Mouse (Mus musculus): ENCODE data around the gene Ptprcap. TPM values are rescaled to one million over a fixed set of nuclear protein-coding genes. Genes with fewer than 3 reads are reported as not detected.

The Ptprcap gene
- polyA plus RNA-seq, 1 experiment, result not detected

GRCm38 (mm10) chr19:4183689-4184088, 30.3 kb downstream of the Ptprcap start:
- Histone ChIP-seq H3K4me3 (ENCODE audit: low read depth, low read length) (no peak overlapping the region), H3K27ac (ENCODE audit: insufficient read depth, low read length) (no peak overlapping the region), H3K9me3 (replicated peaks; ENCODE audit: control insufficient read depth, insufficient read depth, low read length, poor library complexity, severe bottlenecking) (no peaks in the 10 kb centered on the region), H3K27me3 (ENCODE audit: control insufficient read depth, insufficient read depth, low read length, poor library complexity, severe bottlenecking) (no peaks in the 10 kb centered on the region), H3K4me1 (ENCODE audit: control insufficient read depth, insufficient read depth, low read length) (peaks cover 3% of the 10 kb centered on the region), H3K9ac (ENCODE audit: low read depth, poor library complexity, severe bottlenecking) (no peak overlapping the region), H3K36me3 (ENCODE audit: control insufficient read depth, insufficient read depth, low read length, poor library complexity, severe bottlenecking) (no peaks in the 10 kb centered on the region)
- TF ChIP-seq CTCF (IDR thresholded peaks at IDR 0.05; ENCODE audit: low read depth, low read length), result no peak
- no peak for TF ChIP-seq POLR2A (IDR thresholded peaks at IDR 0.05; ENCODE audit: insufficient read depth, low read length)
- no peak for TF ChIP-seq EP300 (IDR thresholded peaks at IDR 0.05; ENCODE audit: insufficient read depth, low read depth, low read length)

- Histone ChIP-seq H3K4me1 (ENCODE audit: control insufficient read depth, insufficient read depth, low read length) (peaks cover 3% of the 10 kb centered on the region), H3K27ac (ENCODE audit: insufficient read depth, low read length) (no peak overlapping the region), H3K9me3 (replicated peaks; ENCODE audit: control insufficient read depth, insufficient read depth, low read length, poor library complexity, severe bottlenecking) (no peaks in the 10 kb centered on the region), H3K27me3 (ENCODE audit: control insufficient read depth, insufficient read depth, low read length, poor library complexity, severe bottlenecking) (no peaks in the 10 kb centered on the region), H3K4me3 (ENCODE audit: low read depth, low read length) (no peak overlapping the region), H3K36me3 (ENCODE audit: control insufficient read depth, insufficient read depth, low read length, poor library complexity, severe bottlenecking) (no peaks in the 10 kb centered on the region), H3K9ac (ENCODE audit: low read depth, poor library complexity, severe bottlenecking) (no peak overlapping the region)
- no peak for TF ChIP-seq POLR2A (IDR thresholded peaks at IDR 0.05; ENCODE audit: insufficient read depth, low read length)
- TF ChIP-seq EP300 (IDR thresholded peaks at IDR 0.05; ENCODE audit: insufficient read depth, low read depth, low read length), result no peak
- no peak for TF ChIP-seq CTCF (IDR thresholded peaks at IDR 0.05; ENCODE audit: low read depth, low read length)
Measured at GRCm38 (mm10) chr19:4184976-4185975, 31.9 kb downstream of the Ptprcap start.

GRCm38 (mm10) chr19:4187303-4187702, 33.9 kb downstream of the Ptprcap start:
- no peak overlapping the region for H3K9ac ChIP-seq (ENCODE audit: low read depth, poor library complexity, severe bottlenecking)
- no peak for TF ChIP-seq EP300 (IDR thresholded peaks at IDR 0.05; ENCODE audit: insufficient read depth, low read depth, low read length)
- no peak for TF ChIP-seq POLR2A (IDR thresholded peaks at IDR 0.05; ENCODE audit: insufficient read depth, low read length)
- no peak for TF ChIP-seq CTCF (IDR thresholded peaks at IDR 0.05; ENCODE audit: low read depth, low read length)
- H3K4me1 ChIP-seq (ENCODE audit: control insufficient read depth, insufficient read depth, low read length), result peaks cover 3% of the 10 kb centered on the region
- no peaks in the 10 kb centered on the region for H3K9me3 ChIP-seq (replicated peaks; ENCODE audit: control insufficient read depth, insufficient read depth, low read length, poor library complexity, severe bottlenecking)
- no peaks in the 10 kb centered on the region for H3K36me3 ChIP-seq (ENCODE audit: control insufficient read depth, insufficient read depth, low read length, poor library complexity, severe bottlenecking)
- H3K4me3 ChIP-seq (ENCODE audit: low read depth, low read length), result no peak overlapping the region
- no peak overlapping the region for H3K27ac ChIP-seq (ENCODE audit: insufficient read depth, low read length)
- no peaks in the 10 kb centered on the region for H3K27me3 ChIP-seq (ENCODE audit: control insufficient read depth, insufficient read depth, low read length, poor library complexity, severe bottlenecking)

- H3K4me1 ChIP-seq (ENCODE audit: control insufficient read depth, insufficient read depth, low read length), result peaks cover 3% of the 10 kb centered on the region
Measured at GRCm38 (mm10) chr19:4189051-4189620, 35.7 kb downstream of the Ptprcap start.

GRCm38 (mm10) chr19:4190831-4191334, 37.5 kb downstream of the Ptprcap start, which contains the start of gene Tbc1d10c:
Gene Tbc1d10c (minus strand): TSS chr19:4191284.
- Histone ChIP-seq H3K27ac (ENCODE audit: insufficient read depth, low read length) (peak within 1 kb of the TSS; percentile 88), H3K27me3 (ENCODE audit: control insufficient read depth, insufficient read depth, low read length, poor library complexity, severe bottlenecking) (no peaks in the 10 kb centered on the region), H3K9me3 (replicated peaks; ENCODE audit: control insufficient read depth, insufficient read depth, low read length, poor library complexity, severe bottlenecking) (no peaks in the 10 kb centered on the region), H3K36me3 (ENCODE audit: control insufficient read depth, insufficient read depth, low read length, poor library complexity, severe bottlenecking) (peaks cover 27% of the 10 kb centered on the region), H3K4me3 (ENCODE audit: low read depth, low read length) (peak within 1 kb of the TSS; percentile 90), H3K4me1 (ENCODE audit: control insufficient read depth, insufficient read depth, low read length) (no peaks in the 10 kb centered on the region), H3K9ac (ENCODE audit: low read depth, poor library complexity, severe bottlenecking) (peak within 1 kb of the TSS; percentile 97)
- no peak for TF ChIP-seq CTCF (IDR thresholded peaks at IDR 0.05; ENCODE audit: low read depth, low read length)
- TF ChIP-seq POLR2A (IDR thresholded peaks at IDR 0.05; ENCODE audit: insufficient read depth, low read length), result no peak
- no peak for TF ChIP-seq EP300 (IDR thresholded peaks at IDR 0.05; ENCODE audit: insufficient read depth, low read depth, low read length)

More at GRCm38 (mm10) chr19:4189051-4189620, 35.7 kb downstream of the Ptprcap start:
- Histone ChIP-seq H3K9ac (ENCODE audit: low read depth, poor library complexity, severe bottlenecking) (no peak overlapping the region), H3K27ac (ENCODE audit: insufficient read depth, low read length) (no peak overlapping the region), H3K27me3 (ENCODE audit: control insufficient read depth, insufficient read depth, low read length, poor library complexity, severe bottlenecking) (no peaks in the 10 kb centered on the region), H3K4me3 (ENCODE audit: low read depth, low read length) (no peak overlapping the region), H3K9me3 (replicated peaks; ENCODE audit: control insufficient read depth, insufficient read depth, low read length, poor library complexity, severe bottlenecking) (no peaks in the 10 kb centered on the region), H3K36me3 (ENCODE audit: control insufficient read depth, insufficient read depth, low read length, poor library complexity, severe bottlenecking) (peaks cover 10% of the 10 kb centered on the region)
- TF ChIP-seq POLR2A (IDR thresholded peaks at IDR 0.05; ENCODE audit: insufficient read depth, low read length), result no peak
- TF ChIP-seq EP300 (IDR thresholded peaks at IDR 0.05; ENCODE audit: insufficient read depth, low read depth, low read length), result no peak
